Mouse (Mus musculus) neutrophil, adult 83 days (primary cell): ENCODE measurements around the gene Gm21900. TPM values are rescaled to one million over a fixed set of nuclear protein-coding genes. Genes with fewer than 3 reads are reported as not detected.

Experiments used
- total RNA-seq, 2 experiments: library from RNA; stranded (reverse); gene quantifications; one replicate each; pipeline ENCODE4 v1.2.4; 2023

Gene Gm21900
- total RNA-seq, result not detected

GRCm38 (mm10) chrY:10616061-10616460, at the start of gene Gm21900:
Gene Gm21900, plus strand, starts transcription at chrY:10616361.

Other genes starting within 250 kb of the Gm21900 start
- gene Gm28510, start 203.6 kb upstream of the Gm21900 start, total RNA-seq, result not detected
- gene Gm20737, start 80.3 kb upstream of the Gm21900 start, total RNA-seq, result not detected
- gene Gm21775, start 62.9 kb upstream of the Gm21900 start, total RNA-seq, result not detected
- gene Gm20777, start 136.1 kb downstream of the Gm21900 start, total RNA-seq, result not detected